Mouse (Mus musculus): ENCODE data around the gene Wdpcp.

The Wdpcp gene

GRCm38 (mm10) chr11:21569456-21570108, 2.5 kb upstream of the Wdpcp start:
- peak; percentile 55 to 61 for DNase-seq (ENCODE audit: low spot score in 2 of 2)

- DNase-seq (ENCODE audit: low spot score in 2 of 2): no peak
Observed at GRCm38 (mm10) chr11:21570109-21570474, 1.9 kb upstream of the Wdpcp start.

- DNase-seq (ENCODE audit: low spot score in 2 of 2): peak; percentile 57 to 74
Observed at GRCm38 (mm10) chr11:21570973-21571372, 1.1 kb upstream of the Wdpcp start.

- DNase-seq (ENCODE audit: low spot score in 2 of 2): no peak
Observed at GRCm38 (mm10) chr11:21581472-21581871, 9.4 kb downstream of the Wdpcp start.

GRCm38 (mm10) chr11:21583286-21583685, 11.3 kb downstream of the Wdpcp start:
- no peak for DNase-seq (ENCODE audit: low spot score in 2 of 2)

GRCm38 (mm10) chr11:21602497-21602896, 30.5 kb downstream of the Wdpcp start:
- no peak for DNase-seq (ENCODE audit: low spot score in 2 of 2)

GRCm38 (mm10) chr11:21615915-21616314, 43.9 kb downstream of the Wdpcp start:
- DNase-seq (ENCODE audit: low spot score in 2 of 2): no peak

- no peak for DNase-seq (ENCODE audit: low spot score in 2 of 2)
Observed at GRCm38 (mm10) chr11:21634171-21634907, 62.3 kb downstream of the Wdpcp start.

- no peak for DNase-seq (ENCODE audit: low spot score in 2 of 2)
Observed at GRCm38 (mm10) chr11:21638341-21638740, 66.3 kb downstream of the Wdpcp start.

GRCm38 (mm10) chr11:21639534-21639933, 67.5 kb downstream of the Wdpcp start:
- no peak for DNase-seq (ENCODE audit: low spot score in 2 of 2)

GRCm38 (mm10) chr11:21644231-21644630, 72.2 kb downstream of the Wdpcp start:
- DNase-seq (ENCODE audit: low spot score in 2 of 2): no peak

GRCm38 (mm10) chr11:21646136-21646535, 74.1 kb downstream of the Wdpcp start:
- DNase-seq (ENCODE audit: low spot score in 2 of 2): no peak

- peak; percentile 51 to 54 for DNase-seq (ENCODE audit: low spot score in 2 of 2)
Observed at GRCm38 (mm10) chr11:21658985-21659384, 87.0 kb downstream of the Wdpcp start.

- DNase-seq (ENCODE audit: low spot score in 2 of 2): no peak
Observed at GRCm38 (mm10) chr11:21677034-21677433, 105.0 kb downstream of the Wdpcp start.

GRCm38 (mm10) chr11:21688441-21688840, 116.4 kb downstream of the Wdpcp start:
- DNase-seq (ENCODE audit: low spot score in 2 of 2): peak; percentile 47 to 51

- DNase-seq (ENCODE audit: low spot score in 2 of 2): no peak
Observed at GRCm38 (mm10) chr11:21690730-21691129, 118.7 kb downstream of the Wdpcp start.

GRCm38 (mm10) chr11:21694087-21694486, 122.1 kb downstream of the Wdpcp start:
- no peak for DNase-seq (ENCODE audit: low spot score in 2 of 2)

GRCm38 (mm10) chr11:21697642-21698041, 125.6 kb downstream of the Wdpcp start:
- DNase-seq (ENCODE audit: low spot score in 2 of 2): no peak

GRCm38 (mm10) chr11:21713508-21713907, 141.5 kb downstream of the Wdpcp start:
- no peak for DNase-seq (ENCODE audit: low spot score in 2 of 2)

GRCm38 (mm10) chr11:21714065-21714464, 142.0 kb downstream of the Wdpcp start:
- DNase-seq (ENCODE audit: low spot score in 2 of 2): no peak

GRCm38 (mm10) chr11:21726329-21726728, 154.3 kb downstream of the Wdpcp start:
- DNase-seq (ENCODE audit: low spot score in 2 of 2): no peak

GRCm38 (mm10) chr11:21729056-21729455, 157.0 kb downstream of the Wdpcp start:
- DNase-seq (ENCODE audit: low spot score in 2 of 2): no peak

- no peak for DNase-seq (ENCODE audit: low spot score in 2 of 2)
Observed at GRCm38 (mm10) chr11:21729961-21730360, 157.9 kb downstream of the Wdpcp start.
